Mouse (Mus musculus) A20 (cell line): ENCODE data around the gene Arl5b.

Experiments used
- DNase-seq: peaks from one replicate; pipeline ENCODE4 v3.0.0-alpha.2; 2011; ENCODE audit warnings: low read depth, low spot score

Arl5b gene

GRCm38 (mm10) chr2:15111808-15112440, 62.7 kb downstream of the Arl5b start:
- no peak for DNase-seq

- DNase-seq: no peak
Measured at GRCm38 (mm10) chr2:15112741-15113140, 63.5 kb downstream of the Arl5b start.

DNA sequence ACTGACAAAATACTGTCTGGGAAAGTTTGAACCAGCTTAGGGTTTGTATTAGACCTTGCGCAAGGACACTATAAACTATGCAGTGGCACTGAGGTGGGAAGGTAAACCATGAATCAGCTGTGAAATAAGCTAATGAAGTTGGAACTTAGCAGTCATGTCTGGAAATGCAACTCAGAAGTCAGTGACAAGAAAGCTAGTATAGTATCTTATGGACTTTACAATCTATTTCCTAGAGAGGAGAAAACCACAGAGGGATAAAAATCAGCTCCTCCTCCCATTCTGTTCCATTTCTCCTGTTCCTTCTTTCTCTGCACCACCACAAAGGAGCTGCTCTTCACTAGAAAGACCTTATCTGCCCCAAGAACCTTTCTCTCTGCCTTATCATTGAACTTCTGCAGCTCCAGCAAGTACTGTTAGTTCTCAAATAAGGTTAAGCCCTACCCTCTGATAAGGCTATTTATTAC, 72.1 kb downstream of the Arl5b start:
- no peak for DNase-seq
